Mouse (Mus musculus) intestine, postnatal 0 days (tissue): ENCODE results near the gene Grip1. TPM values are rescaled to one million over a fixed set of nuclear protein-coding genes. Genes with fewer than 3 reads are reported as not detected.

Source experiments
- ATAC-seq: fragments of 200-750 bp; cut with Nextera tagmentation; 2 replicates; pipeline ENCODE4 v1.8.0; 2017; ENCODE audit warnings: mild to moderate bottlenecking, moderate TSS enrichment, moderate library complexity
- H3K27ac ChIP-seq: fragments of 300-500 bp; sonication (generic); 2 replicates; pipeline ENCODE4 v1.5.1; 2014; ENCODE audit warnings: mild to moderate bottlenecking, low read depth, low read length, moderate library complexity
- H3K27me3 ChIP-seq: fragments of 300-500 bp; sonication (generic); replicated peaks from 2 replicates; pipeline ENCODE4 v1.6.1; 2014; ENCODE audit warnings: low read length, mixed read lengths; ENCODE audit not compliant: control insufficient read depth, insufficient read depth
- H3K36me3 ChIP-seq: fragments of 300-500 bp; sonication (generic); 2 replicates; pipeline ENCODE4 v1.6.1; 2014; ENCODE audit warnings: mild to moderate bottlenecking, moderate library complexity; ENCODE audit not compliant: control insufficient read depth, insufficient read depth
- H3K4me1 ChIP-seq: fragments of 300-500 bp; sonication (generic); replicated peaks from 2 replicates; pipeline ENCODE4 v1.6.1; 2014; ENCODE audit warnings: antibody characterized with exemption, low read length, mixed read lengths; ENCODE audit not compliant: control insufficient read depth, insufficient read depth
- H3K4me2 ChIP-seq: fragments of 300-500 bp; sonication (generic); replicated peaks from 2 replicates; pipeline ENCODE4 v1.6.1; 2014; ENCODE audit warnings: low read depth, mild to moderate bottlenecking, moderate library complexity
- H3K4me3 ChIP-seq: fragments of 300-500 bp; sonication (generic); 2 replicates; pipeline ENCODE4 v1.5.1; 2014; ENCODE audit warnings: low read depth, low read length
- H3K9ac ChIP-seq: fragments of 300-500 bp; sonication (generic); 2 replicates; pipeline ENCODE4 v1.6.1; 2014; ENCODE audit warnings: mild to moderate bottlenecking, low read depth, low read length
- H3K9me3 ChIP-seq: fragments of 300-500 bp; sonication (generic); 2 replicates; pipeline ENCODE4 v1.6.1; 2016; ENCODE audit warnings: mixed run types; ENCODE audit not compliant: control insufficient read depth
- CTCF ChIP-seq: sonication (generic); IDR thresholded peaks from 2 replicates; pipeline ENCODE4 v1.5.1; 2016; ENCODE audit warnings: low read depth, mild to moderate bottlenecking, control low read depth, antibody characterized with exemption, moderate library complexity
- WGBS: fragments of 180-500 bp; shearing (Covaris S2); extraction: QIAGEN DNeasy Blood & Tissue Kit; methylation state at CpG from one replicate; pipeline ENCODE4 v1.1.7; 2014; 5-methylcytosine and 5-hydroxymethylcytosine counted together
- polyA plus RNA-seq: library from polyadenylated mRNA; unstranded; fragments of >200 nt; fragmentation: Nextera tagmentation; extraction: Ambion mirVana; gene quantifications from 2 replicates; pipeline ENCODE4 v1.2.1, GENCODE M21; 2015

The Grip1 gene
- polyA plus RNA-seq, 1 experiment from 2014 or later, result 0.48 TPM

DNA sequence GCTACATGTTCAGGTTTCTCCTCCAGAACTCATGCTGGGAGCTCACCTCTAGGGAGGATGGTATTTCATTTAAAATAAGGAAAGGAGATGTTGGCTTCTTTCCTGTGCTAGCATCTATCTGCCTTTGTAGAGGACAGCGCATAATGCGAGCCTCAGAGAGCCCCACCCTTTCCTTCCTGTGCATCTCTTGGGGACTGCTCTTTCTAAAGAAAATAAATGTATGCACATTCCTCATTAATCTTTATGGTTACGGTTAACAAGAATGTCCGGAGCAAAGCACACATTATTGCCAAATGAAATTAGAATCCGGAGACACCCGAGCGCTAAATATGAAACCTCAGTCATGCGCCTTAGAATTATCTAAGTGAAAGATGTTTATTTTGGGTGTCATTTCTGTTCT, 490.3 kb downstream of the Grip1 start:
- WGBS, result 76% methylated on average over 8 of the region's 8 CpGs
- Histone ChIP-seq H3K36me3 (no peaks in the 10 kb centered on the region), H3K4me2 (no peak overlapping the region), H3K27ac (no peak overlapping the region), H3K9ac (no peak overlapping the region), H3K9me3 (no peaks in the 10 kb centered on the region), H3K4me1 (no peaks in the 10 kb centered on the region), H3K27me3 (no peaks in the 10 kb centered on the region), H3K4me3 (no peak overlapping the region)
- TF ChIP-seq CTCF, result no peak
- ATAC-seq, result no peak

DNA sequence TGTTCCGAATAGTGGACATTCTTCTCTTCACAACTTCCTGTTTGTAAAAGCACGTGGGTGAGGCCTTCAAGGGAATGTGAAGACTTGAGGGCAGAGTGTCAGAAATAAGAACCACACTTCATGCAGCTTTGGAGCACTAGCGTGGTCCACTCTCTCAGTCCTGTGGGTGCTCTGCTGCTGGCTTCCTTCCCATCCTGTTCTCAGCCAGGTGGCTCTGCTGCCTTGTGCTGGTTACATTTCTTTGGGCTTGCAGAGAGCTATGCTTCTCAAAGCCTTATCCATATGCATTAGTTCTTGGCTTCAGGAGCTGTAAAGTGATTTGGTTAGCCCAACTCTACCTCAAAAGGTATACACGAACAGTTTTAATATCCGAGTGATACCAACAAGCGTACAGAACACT, 497.8 kb downstream of the Grip1 start:
- H3K4me3 ChIP-seq, result no peak overlapping the region
- 78% methylated on average over 6 of the region's 6 CpGs for WGBS

GRCm38 (mm10) chr10:119957260-119957955, 503.8 kb downstream of the Grip1 start:
- Histone ChIP-seq H3K4me2 (no peak overlapping the region), H3K36me3 (no peaks in the 10 kb centered on the region), H3K4me1 (no peaks in the 10 kb centered on the region), H3K9me3 (no peaks in the 10 kb centered on the region), H3K9ac (no peak overlapping the region), H3K27ac (no peak overlapping the region), H3K4me3 (no peak overlapping the region), H3K27me3 (no peaks in the 10 kb centered on the region)
- TF ChIP-seq CTCF, result no peak
- ATAC-seq, result no peak
- 77% methylated on average over 17 of the region's 17 CpGs for WGBS

More for the DNA sequence above, 497.8 kb downstream of the Grip1 start:
- TF ChIP-seq CTCF, result no peak
- H3K4me2 ChIP-seq, result no peak overlapping the region
- H3K9me3 ChIP-seq, result no peaks in the 10 kb centered on the region
- H3K27ac ChIP-seq, result no peak overlapping the region
- no peak for ATAC-seq
- no peaks in the 10 kb centered on the region for H3K36me3 ChIP-seq
- no peak overlapping the region for H3K9ac ChIP-seq
- no peaks in the 10 kb centered on the region for H3K27me3 ChIP-seq
- H3K4me1 ChIP-seq, result no peaks in the 10 kb centered on the region

GRCm38 (mm10) chr10:119960915-119961314, 507.3 kb downstream of the Grip1 start:
- no peak for ATAC-seq
- 58% methylated on average over 3 of the region's 3 CpGs for WGBS
- no peak overlapping the region for H3K4me2 ChIP-seq
- no peak overlapping the region for H3K4me3 ChIP-seq
- no peak overlapping the region for H3K9ac ChIP-seq
- H3K27ac ChIP-seq, result no peak overlapping the region
- H3K9me3 ChIP-seq, result no peaks in the 10 kb centered on the region
- H3K4me1 ChIP-seq, result no peaks in the 10 kb centered on the region
- H3K36me3 ChIP-seq, result no peaks in the 10 kb centered on the region
- H3K27me3 ChIP-seq, result no peaks in the 10 kb centered on the region
- no peak for TF ChIP-seq CTCF

DNA sequence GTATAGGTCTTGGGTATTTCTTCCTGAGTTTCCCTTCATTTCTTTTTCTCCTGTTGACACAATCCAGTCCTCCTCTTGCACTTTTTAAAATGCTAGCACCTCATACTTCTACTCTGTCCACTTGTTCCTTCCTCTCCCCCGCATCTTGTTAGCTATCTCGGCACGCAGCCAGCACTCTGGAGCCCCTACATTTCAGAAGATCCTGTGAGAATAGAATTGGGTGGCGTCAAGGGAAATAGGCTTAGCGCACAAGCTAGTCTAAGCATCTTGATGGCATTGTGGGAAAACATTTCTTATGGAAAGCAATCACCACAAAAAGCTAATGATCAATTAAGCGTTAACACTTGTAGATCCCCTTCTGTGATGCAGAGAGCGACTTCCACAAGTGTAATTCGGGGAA, 512.7 kb downstream of the Grip1 start:
- Histone ChIP-seq H3K4me2 (no peak overlapping the region), H3K27ac (no peak overlapping the region), H3K27me3 (no peaks in the 10 kb centered on the region), H3K36me3 (no peaks in the 10 kb centered on the region), H3K9me3 (no peaks in the 10 kb centered on the region), H3K9ac (no peak overlapping the region), H3K4me1 (no peaks in the 10 kb centered on the region), H3K4me3 (no peak overlapping the region)
- ATAC-seq, result no peak
- TF ChIP-seq CTCF, result no peak
- WGBS, result 69% methylated on average over 8 of the region's 8 CpGs

DNA sequence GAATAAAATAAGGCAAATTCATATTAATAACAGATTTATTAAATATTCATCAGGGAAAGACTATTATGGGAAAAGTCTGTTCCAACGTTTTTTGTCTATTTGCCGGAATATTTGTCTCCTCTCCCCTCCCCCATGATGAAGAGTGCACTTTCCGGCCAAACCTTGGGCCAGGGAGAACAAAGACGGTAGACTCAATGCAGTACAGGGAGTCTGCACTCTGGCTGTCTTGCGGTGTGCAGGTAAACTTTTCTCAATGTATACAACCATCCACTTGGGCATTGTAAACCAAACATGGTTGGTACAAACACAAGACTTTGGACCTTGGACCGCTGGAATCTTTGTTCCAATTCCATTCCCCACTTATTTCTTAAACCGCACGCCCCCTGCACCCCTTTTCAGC, 525.8 kb downstream of the Grip1 start:
- Histone ChIP-seq H3K36me3 (no peaks in the 10 kb centered on the region), H3K9ac (no peak overlapping the region), H3K27ac (no peak overlapping the region), H3K4me3 (no peak overlapping the region), H3K4me2 (no peak overlapping the region), H3K27me3 (no peaks in the 10 kb centered on the region), H3K4me1 (no peaks in the 10 kb centered on the region), H3K9me3 (no peaks in the 10 kb centered on the region)
- 65% methylated on average over 8 of the region's 8 CpGs for WGBS
- no peak for ATAC-seq
- TF ChIP-seq CTCF, result no peak
